Mouse (Mus musculus) brain, embryonic 14.5 days (tissue): ENCODE measurements around the gene Reps2.

Experiments used
- CTCF ChIP-seq: fragments of 200-500 bp; IDR thresholded peaks from 2 replicates; pipeline ENCODE4 v1.5.1; 2012; ENCODE audit warnings: inconsistent platforms, mild to moderate bottlenecking, moderate library complexity, borderline replicate concordance; ENCODE audit not compliant: insufficient read depth, insufficient read length; ENCODE audit errors: extremely low read depth
- POLR2A ChIP-seq: fragments of 200-500 bp; IDR thresholded peaks from 2 replicates; pipeline ENCODE4 v1.6.1; 2012; ENCODE audit warnings: mild to moderate bottlenecking, inconsistent platforms, borderline replicate concordance; ENCODE audit not compliant: poor library complexity, insufficient read depth, insufficient read length, severe bottlenecking; ENCODE audit errors: extremely low read depth

- TF ChIP-seq POLR2A (no peak), CTCF (no peak)
These were observed 173.2 kb downstream of the Reps2 start for GRCm38 (mm10) chrX:162470213-162470612.
